Mouse (Mus musculus) CD4-positive, CD25-positive, alpha-beta regulatory T cell, adult 2 months (primary cell): ENCODE results near the gene Eif4a2.
"Not testable (repeated sequence)": the region's sequence is repeated elsewhere in the genome, so short reads cannot be mapped to it uniquely, and the experiment has no call there.

Experiments used
- DNase-seq: peaks from one replicate; pipeline ENCODE4 v3.0.0-alpha.2; 2012; ENCODE audit warnings: low read depth, low spot score

The Eif4a2 gene

GRCm38 (mm10) chr16:23107231-23107942 is at the start of gene Eif4a2:
Gene Eif4a2, plus strand, starts transcription at chr16:23107444.
- peak; percentile 95 for DNase-seq

- not testable (repeated sequence) for DNase-seq
Observed at GRCm38 (mm10) chr16:23057668-23058447, 49.4 kb upstream of the Eif4a2 start, which contains the start of gene Kng1. Gene Kng1, plus strand, starts transcription at chr16:23057865.

- not testable (repeated sequence) for DNase-seq
Observed at GRCm38 (mm10) chr16:23059630-23060029, 47.6 kb upstream of the Eif4a2 start.

GRCm38 (mm10) chr16:23060781-23061325 is 46.4 kb upstream of the Eif4a2 start:
- DNase-seq: not testable (repeated sequence)

- not testable (repeated sequence) for DNase-seq
Observed at GRCm38 (mm10) chr16:23077516-23077915, 29.7 kb upstream of the Eif4a2 start.

- DNase-seq: not testable (repeated sequence)
Observed at GRCm38 (mm10) chr16:23087159-23087558, 20.1 kb upstream of the Eif4a2 start.

GRCm38 (mm10) chr16:23087712-23088111 is 19.5 kb upstream of the Eif4a2 start:
- peak; percentile 71 for DNase-seq

- not testable (repeated sequence) for DNase-seq
Observed at GRCm38 (mm10) chr16:23088491-23088890, 18.8 kb upstream of the Eif4a2 start.

GRCm38 (mm10) chr16:23091345-23091744 is 15.9 kb upstream of the Eif4a2 start:
- not testable (repeated sequence) for DNase-seq

- no peak for DNase-seq
Observed at GRCm38 (mm10) chr16:23093321-23093953, 13.8 kb upstream of the Eif4a2 start.

- no peak for DNase-seq
Observed at GRCm38 (mm10) chr16:23094136-23094535, 13.1 kb upstream of the Eif4a2 start.

GRCm38 (mm10) chr16:23095581-23095980 is 11.7 kb upstream of the Eif4a2 start:
- not testable (repeated sequence) for DNase-seq

GRCm38 (mm10) chr16:23096886-23097285 is 10.4 kb upstream of the Eif4a2 start:
- DNase-seq: not testable (repeated sequence)

- not testable (repeated sequence) for DNase-seq
Observed at GRCm38 (mm10) chr16:23097290-23098104, 9.7 kb upstream of the Eif4a2 start.

- not testable (repeated sequence) for DNase-seq
Observed at GRCm38 (mm10) chr16:23098105-23098452, 9.2 kb upstream of the Eif4a2 start.

GRCm38 (mm10) chr16:23099632-23100031 is 7.6 kb upstream of the Eif4a2 start:
- DNase-seq: no peak

GRCm38 (mm10) chr16:23100099-23100575 is 7.1 kb upstream of the Eif4a2 start:
- DNase-seq: peak; percentile 16

GRCm38 (mm10) chr16:23100613-23101012 is 6.6 kb upstream of the Eif4a2 start:
- no peak for DNase-seq

- peak; percentile 71 for DNase-seq
Observed at GRCm38 (mm10) chr16:23102340-23103037, 4.8 kb upstream of the Eif4a2 start.

- DNase-seq: no peak
Observed at GRCm38 (mm10) chr16:23103038-23103745, 4.1 kb upstream of the Eif4a2 start.
